Mouse (Mus musculus): ENCODE results near the gene BC051142. TPM values are rescaled to one million over a fixed set of nuclear protein-coding genes. Genes with fewer than 3 reads are reported as not detected.
A peak's percentile ranks its signal among the peaks of the same experiment; 100 is the strongest.
"Not testable (repeated sequence)": the region's sequence is repeated elsewhere in the genome, so short reads cannot be mapped to it uniquely, and the experiment has no call there.

The BC051142 gene
- total RNA-seq, 4 experiments from 2014 or later, result 0.34 to 0.79 TPM; not detected in 2

DNA sequence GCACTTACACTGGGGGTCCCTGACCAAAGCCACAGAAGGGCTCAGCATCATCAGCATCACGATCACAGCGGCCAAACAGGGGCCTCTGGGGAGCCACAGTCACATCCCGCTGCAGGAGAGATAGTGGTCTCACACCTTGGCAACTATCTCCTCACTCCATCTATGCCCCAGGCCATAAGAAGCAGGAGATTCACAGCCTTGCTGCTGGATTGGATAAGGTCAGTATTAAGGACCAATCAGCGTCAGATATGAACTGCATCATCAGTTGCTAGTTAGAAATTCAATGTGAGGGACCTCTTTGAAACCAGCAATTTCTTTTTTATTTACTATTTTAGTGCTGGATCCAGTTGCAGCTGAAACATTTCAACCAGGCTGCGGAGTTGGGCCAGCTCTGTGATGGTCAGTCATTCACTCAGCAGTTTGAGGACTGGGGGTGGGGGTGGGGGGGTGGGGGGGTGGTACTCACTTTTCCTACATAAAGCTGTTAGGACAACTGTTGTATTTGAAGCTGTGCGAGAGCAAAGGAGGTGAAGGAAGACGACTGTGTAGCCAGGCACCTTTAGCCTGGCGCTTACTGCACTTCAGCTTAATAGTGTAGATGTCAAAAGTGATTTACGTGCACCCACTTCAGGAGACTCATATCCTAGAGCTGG is 436 bp upstream of the BC051142 start:
- DNase-seq (ENCODE audit: low spot score), result peak; percentile 83

DNA sequence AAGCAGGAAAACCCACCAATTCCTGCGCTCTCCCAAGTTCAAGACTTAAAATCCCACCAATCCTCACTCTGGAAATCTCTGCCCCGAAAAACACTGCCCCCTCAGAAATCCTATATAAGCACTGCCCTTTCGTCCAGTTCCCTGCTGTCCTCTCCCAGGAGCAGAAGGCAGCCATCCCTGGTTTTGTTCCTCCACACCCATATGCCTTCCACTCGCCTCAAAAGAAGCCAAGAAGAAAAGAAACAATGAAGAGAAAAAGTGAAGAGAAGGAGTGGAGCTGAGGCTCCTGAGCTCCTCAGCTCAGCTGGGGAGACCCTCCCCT is 735 bp downstream of the BC051142 start:
- no peak for DNase-seq (ENCODE audit: low spot score)

DNA sequence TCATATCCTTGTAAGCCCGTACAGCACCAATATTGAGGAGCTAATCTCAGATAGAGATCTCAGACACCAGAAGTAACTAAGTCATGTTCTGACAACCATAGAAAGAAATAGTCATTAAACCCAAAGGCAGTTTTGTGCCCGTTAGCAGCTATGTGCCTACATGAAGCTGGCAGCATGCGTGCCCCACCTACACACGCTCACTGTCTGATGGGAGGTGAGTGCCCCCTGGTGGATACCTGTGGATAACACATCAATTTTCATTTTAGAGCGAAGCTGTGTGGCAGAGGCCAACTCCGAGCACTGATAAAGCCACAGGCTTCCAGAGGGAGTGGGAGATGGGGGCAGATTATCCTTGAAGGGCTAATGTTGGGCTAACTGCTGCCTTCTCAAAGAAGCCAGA is 12.5 kb downstream of the BC051142 start:
- peak; percentile 42 for DNase-seq (ENCODE audit: low spot score)

DNA sequence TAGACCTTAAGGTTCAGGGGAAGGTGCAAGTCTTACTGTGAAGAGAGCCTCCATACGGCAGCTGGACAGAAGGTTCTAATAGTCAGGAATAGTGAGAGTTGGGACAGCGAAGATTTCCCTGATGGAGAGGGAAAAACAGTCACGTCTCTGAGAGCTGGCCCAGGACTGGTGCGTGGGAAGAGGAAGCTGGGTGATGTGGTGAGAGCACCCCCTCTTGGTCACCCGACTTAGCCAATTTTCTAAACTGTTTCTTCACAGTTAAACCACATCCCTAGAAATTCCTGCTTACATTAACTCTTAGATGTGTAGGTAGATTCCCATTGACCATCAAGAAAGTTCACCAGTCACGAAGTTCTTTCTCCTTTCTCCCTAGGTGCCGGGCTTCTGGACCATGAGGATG is 21.4 kb downstream of the BC051142 start:
- DNase-seq (ENCODE audit: low spot score), result no peak

DNA sequence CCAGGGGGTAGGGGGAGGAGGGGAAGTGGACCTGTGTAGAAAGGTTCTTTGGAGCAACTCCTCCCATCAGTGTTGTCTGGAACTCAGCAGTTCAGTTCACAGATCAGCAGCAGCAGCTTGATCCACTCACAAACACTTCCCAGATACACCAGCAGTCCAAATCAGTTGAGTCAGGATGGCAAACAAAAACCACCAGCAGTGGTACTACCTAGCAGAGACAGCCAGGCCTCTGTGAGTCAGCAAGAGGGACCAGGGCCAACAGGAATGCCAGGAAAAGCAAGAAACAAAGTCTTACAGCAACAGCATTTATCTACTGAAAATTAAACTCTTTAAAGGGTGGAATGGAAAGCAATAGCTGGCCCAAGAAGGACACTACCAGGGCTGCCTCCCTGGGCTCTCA is 29.0 kb downstream of the BC051142 start:
- no peak for DNase-seq (ENCODE audit: low spot score)

DNA sequence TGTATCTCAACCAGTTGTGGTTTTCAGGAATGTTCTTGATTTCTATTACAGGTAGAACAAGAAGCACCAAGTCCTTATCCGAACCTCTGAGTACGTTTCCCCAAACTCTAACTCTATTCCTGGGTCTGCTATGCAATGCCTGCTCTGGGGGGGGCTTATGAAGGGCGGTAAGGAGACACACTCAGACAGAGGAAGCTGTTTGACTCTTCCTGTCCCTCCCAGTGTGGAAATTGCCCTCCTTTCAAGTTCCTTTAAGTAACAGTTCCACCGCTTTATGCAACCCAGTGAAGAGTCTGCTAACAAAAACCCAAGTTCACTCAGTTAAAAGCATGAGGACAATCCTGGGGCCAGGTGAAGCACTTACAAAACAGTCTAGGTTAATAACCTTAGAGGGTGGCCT is 38.5 kb downstream of the BC051142 start:
- peak; percentile 15 for DNase-seq (ENCODE audit: low spot score)

DNA sequence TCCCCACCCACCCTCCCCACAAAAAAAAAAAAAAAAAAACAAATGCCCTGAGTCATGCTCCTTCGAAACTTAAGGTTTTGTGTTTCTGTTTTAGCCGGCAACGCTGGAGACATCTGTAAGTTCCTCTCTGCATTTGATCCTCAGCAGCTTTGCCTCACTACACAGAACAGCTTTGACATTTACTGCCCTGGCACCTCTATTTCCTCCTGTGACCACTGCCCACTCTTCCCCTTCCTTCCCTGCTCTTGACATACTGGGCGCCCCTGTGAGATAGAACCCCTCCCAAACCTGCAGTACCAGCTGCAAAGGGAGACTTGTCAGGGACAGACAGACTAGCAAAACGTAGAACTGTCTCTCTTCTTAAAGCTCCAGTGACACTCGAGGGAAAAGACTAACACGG is 39.0 kb downstream of the BC051142 start:
- DNase-seq (ENCODE audit: low spot score), result no peak

DNA sequence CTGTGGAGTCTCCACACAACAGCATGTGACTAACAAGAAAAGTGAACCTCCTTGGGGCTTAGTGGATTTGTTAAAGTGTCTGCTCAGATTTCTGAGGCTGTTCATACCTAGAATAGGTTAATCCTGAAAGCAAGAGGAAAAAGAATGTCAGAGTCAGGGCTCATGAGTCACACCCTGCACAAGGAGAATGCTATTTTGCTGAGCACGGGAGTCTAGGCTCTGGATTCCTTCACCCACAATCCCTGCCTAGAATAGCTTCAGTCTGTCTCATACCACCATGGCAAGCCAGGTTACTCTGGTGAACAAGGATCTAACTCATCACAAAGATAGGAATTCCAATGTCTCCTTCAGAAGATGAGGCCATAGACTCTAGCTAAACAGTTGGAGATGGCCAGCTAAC is 40.0 kb downstream of the BC051142 start:
- no peak for DNase-seq (ENCODE audit: low spot score)

DNA sequence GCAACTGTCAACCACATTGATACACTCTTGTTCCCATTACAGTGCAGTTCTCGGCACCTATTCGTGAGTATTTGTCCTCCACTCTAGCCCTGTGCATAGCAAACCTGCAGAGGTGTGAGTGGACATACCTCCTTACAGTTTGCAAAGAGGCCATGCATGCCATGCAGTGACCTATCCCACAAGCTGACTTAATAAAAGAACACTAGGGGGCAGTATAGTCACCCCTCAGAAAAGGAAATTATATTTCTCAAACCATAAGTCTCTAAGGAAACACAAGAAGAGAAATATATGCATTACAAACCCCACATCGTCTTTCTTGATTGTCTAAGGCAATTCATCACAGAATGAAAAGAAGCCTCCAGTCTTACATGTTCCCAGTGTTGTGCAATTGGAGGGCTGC is 41.2 kb downstream of the BC051142 start:
- DNase-seq (ENCODE audit: low spot score), result peak; percentile 36

DNA sequence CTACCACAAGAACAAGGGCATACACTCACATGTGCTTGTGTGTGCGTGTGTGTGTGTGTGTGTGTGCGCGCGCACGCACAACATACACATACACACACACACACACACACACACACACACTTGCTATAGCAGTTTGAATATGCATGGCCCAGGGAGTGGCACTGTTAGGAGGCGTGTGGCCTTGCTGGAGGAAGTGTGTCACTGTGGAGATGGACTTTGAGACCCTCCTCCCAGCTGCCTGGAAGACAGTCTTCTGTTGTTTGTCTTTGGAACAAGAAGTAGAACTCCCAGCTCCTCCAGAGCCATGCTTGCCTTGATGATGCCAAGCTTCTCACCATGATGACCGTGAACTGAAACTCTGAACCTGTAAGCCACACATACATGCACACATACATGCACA is 43.4 kb downstream of the BC051142 start:
- no peak for DNase-seq (ENCODE audit: low spot score)

DNA sequence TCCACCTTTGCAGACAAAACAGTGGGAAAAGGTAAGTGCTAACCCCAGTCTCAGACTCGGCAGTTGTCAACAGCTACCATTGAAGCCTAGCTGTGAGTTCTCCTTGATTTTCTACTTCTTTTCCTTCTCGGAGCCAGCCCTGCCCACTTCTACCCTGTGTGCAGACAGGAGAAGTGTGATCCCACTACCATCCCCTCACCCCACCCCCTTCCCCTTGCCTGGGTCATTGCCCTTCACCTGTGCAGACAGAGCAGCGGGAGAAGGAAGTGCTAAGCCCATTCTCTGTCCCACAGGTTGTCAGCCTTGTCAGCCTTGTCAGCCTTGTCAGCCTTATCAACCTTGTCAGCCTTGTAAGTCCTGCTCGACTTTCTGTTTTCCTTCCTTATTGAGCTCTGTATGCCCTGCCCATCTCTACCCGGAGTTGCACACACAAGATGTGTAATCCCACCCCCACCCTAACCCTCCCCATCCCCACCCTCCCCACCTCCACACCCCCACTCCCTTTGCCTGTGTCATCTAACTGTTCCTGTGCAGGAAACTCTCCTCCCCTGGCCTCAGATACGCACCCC is 49.9 kb downstream of the BC051142 start:
- no peak for DNase-seq (ENCODE audit: low spot score)

DNA sequence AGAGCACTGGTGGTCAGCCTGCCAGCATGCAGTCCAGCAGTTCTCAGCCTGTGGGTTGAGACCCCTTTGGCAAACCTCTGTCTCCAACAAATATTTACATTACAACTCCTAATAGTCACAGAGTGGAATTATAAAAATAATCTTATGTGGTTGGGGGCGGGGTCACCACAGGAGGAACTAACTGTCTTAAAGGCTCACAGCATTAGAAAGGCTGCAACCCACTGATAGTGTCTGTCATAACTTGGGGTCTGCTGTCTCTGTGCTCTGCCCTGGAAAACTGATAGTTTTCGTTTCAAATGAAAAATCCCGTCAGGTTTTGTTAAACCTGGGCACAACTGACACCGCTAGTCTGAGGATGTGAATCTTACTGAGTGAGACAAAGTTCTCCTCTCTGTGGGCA is 59.0 kb downstream of the BC051142 start:
- no peak for DNase-seq (ENCODE audit: low spot score)

DNA sequence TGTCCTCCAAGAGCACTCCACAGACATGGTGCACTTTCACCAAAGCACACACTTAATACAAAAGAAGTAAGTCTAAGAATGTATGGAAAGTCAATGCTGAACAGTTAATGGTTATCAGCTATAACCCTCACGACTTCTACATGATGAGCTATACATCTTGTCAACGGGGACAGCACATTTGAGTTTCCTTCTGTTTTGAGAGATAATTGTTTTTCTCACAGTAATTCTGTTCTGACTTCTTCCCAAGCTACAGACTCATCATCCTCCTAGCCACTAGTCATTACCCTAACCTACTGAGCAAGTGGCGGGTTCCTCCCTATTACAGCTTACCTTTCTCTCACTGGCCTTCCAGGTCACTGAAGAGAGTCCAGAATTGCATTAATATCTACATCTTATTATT is 60.6 kb downstream of the BC051142 start:
- no peak for DNase-seq (ENCODE audit: low spot score)

DNA sequence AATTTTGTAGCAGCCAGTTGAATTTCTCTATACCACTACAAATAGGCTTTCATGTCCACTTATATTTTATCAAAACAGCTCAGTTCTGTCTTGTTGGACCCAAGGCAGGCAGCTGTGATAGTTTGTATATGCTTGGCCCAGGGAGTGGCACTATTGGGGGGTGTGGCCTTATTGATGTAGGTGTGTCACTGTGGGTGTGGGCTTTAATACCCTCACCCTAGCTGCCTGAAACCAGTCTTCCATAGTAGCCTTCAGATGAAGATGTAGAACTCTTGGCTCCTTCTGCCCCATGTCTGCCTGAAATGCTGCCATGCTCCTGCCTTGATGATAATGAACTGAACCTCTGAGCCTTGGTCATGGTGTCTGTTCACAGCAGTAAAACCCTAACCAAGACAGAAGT is 67.3 kb downstream of the BC051142 start:
- DNase-seq (ENCODE audit: low spot score), result not testable (repeated sequence)

DNA sequence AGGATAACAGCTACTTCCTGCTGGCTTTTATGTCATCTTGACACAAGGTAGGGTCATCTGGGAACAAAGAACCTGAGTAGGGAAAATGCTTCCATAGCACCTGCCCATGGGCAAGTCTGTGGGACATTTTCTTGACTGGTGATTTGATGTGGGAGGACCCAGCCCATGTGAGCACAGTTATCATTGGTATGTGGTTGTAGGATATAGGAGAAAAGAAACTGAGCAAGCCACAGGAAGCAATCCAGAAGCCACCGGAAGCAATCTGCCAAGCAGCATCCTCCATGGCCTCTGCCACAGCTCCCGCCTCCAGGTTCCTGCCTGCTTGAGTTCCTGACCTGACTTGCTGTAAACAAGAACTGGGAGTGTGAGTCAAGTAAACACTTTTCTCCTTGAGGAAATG is 71.9 kb downstream of the BC051142 start:
- DNase-seq (ENCODE audit: low spot score), result no peak

DNA sequence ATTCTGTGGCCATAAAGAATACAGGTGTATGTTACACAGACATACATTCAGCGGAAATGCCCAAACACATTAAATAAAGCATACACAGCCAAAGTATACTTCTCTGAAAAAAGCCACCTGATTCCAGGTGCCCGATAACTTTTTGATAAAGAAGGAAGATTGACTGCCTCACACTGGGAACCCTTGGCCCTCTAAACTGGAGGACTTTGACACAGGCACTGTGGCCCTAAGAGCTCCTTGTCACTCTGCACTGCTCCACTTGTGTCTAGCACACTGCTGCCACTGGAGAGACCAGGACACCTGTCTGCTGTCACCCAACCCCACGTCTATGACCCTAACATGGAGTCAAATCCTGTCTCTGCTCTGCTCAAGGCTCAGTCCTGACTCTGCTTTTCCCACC is 76.4 kb downstream of the BC051142 start:
- no peak for DNase-seq (ENCODE audit: low spot score)

DNA sequence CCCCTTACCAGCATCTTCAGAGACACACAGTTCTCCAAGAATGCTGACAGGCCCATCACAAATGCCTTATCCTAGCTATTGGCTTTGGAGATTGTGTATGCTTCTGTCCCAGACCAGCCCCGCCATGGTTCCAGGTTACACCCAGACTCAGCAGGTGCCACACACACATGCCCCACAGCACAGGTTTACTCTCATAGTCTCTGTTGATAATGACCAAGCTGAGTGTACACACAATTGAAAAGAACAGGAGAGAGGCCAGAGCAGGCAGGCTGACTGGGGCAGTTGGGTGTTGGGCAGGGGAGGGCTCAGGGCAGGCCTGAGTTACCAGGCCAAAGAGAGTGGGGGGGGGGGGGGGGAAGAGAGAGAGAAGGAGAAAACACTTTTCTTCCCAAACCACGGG is 77.8 kb downstream of the BC051142 start:
- DNase-seq (ENCODE audit: low spot score), result no peak

DNA sequence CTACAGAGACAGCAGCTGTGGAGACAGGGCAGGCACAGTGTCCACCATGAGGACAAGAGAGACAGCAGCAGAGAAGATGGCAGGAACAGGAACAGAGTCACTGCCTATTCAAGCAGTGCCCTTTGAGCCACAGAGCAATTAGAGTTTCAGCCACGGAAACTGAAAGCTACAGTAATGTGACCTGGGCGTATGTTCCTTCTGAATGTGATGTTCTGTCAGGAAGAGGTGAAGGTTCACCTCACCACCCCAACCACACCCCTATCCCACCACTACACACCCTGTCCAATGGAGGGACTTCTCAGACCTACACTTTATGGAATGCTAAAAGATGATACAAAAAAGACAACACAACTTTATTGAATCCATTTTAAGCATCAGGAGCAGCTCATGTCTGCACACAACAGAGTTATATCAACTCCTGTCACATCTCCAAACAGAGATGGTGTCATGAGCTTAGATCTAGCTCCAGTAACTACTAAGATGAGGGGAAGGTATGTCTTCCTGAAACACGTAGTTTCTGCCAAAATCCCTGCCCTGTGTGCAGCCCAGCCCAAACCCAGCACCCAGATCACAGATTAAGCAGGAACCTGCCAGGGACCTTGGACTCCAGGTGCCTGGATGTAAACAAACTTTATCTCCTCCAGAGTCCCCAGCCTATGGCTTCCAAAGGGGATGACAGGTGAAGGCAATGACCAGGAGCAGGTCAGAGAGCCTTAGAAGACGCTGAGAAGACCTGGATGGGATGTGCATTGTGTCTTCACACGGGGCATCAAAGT is 78.8 kb downstream of the BC051142 start, which contains the start of gene Btnl4:
Gene Btnl4, minus strand, starts transcription at position 81 of the 776 bp plus-strand sequence.
- not testable (repeated sequence) for DNase-seq (ENCODE audit: low spot score)

DNA sequence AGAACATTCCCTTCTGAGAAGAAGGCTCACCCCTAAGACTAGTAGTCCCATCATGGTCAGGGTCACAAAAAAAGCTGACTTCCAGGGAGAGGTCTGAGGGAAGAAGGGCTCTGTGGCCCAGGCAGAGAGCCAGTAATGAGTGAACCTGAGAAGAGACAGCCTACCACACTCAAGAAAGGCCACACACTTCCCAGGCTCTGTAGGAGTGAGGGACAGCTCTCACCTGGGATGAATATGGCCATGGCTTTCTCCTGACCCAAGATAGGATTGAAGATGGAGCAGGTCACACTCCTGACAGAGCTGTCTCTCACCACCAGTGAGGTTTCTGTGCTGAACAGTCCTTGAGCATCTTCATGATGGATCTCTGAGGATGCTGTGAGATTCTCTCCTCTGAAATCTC is 94.2 kb downstream of the BC051142 start:
- DNase-seq (ENCODE audit: low spot score), result no peak

DNA sequence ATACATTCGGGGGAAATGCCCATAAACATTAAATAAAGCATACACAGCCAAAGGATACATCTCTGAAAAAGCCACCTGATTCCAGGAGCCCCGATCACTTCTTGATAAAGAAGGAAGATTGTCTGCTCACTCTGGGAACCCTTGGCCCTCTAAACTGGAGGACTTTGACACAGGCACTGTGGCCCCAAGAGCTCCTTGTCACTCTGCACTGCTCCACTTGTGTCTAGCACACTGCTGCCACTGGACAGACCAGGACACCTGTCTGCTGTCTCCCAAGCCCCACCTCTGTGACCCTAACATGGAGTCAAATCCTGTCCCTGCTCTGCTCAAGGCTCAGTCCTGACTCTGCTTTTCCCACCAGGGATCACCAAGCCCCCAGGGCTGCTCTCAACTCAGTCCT is 96.5 kb downstream of the BC051142 start:
- DNase-seq (ENCODE audit: low spot score), result not testable (repeated sequence)

DNA sequence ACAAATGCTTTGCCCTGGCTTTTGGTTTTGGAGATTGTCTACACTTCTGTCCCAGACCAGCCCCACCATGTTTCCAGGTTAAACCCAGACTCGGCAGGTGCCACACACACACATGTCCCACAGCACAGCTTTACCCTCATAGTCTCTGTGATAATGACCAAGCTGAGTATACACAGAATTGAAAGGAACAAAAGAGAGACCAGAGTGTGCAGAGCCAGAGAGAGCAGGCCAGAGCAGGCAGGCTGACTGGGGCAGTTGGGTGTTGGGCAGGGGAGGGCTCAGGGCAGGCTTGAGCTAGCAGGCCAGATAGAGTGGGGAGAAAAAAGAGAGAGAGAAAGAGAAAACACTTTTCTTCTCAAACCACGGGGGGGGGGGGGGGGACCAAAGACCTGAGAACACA is 97.9 kb downstream of the BC051142 start:
- DNase-seq (ENCODE audit: low spot score), result no peak

DNA sequence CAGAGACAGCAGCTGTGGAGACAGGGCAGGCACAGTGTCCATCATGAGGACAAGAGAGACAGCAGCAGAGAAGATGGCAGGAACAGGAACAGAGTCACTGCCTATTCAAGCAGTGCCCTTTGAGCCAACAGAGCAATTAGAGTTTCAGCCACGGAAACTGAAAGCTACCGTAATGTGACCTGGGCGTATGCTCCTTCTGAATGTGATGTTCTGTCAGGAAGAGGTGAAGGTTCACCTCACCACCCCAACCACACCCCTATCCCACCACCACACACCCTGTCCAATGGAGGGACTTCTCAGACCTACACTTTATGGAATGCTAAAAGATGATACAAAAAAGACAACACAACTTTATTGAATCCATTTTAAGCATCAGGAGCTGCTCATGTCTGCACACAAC is 98.7 kb downstream of the BC051142 start:
- DNase-seq (ENCODE audit: low spot score), result not testable (repeated sequence)

DNA sequence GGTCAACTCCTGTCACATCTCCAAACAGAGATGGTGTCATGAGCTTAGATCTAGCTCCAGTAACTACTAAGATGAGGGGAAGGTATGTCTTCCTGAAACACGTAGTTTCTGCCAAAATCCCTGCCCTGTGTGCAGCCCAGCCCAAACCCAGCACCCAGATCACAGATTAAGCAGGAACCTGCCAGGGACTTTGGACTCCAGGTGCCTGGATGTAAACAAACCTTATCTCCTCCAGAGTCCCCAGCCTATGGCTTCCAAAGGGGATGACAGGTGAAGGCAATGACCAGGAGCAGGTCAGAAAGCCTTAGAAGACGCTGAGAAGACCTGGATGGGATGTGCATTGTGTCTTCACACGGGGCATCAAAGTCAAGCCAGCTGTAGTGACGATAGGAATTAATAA is 99.1 kb downstream of the BC051142 start:
- not testable (repeated sequence) for DNase-seq (ENCODE audit: low spot score)

Measured in heart, adult 8-10 months (tissue).